Mouse (Mus musculus): ENCODE results near the gene Patz1. TPM values are rescaled to one million over a fixed set of nuclear protein-coding genes. Genes with fewer than 3 reads are reported as not detected.

Gene Patz1
- polyA plus RNA-seq (2012; rRNA removed): 72.3 and 100 TPM in 2 replicates

DNA sequence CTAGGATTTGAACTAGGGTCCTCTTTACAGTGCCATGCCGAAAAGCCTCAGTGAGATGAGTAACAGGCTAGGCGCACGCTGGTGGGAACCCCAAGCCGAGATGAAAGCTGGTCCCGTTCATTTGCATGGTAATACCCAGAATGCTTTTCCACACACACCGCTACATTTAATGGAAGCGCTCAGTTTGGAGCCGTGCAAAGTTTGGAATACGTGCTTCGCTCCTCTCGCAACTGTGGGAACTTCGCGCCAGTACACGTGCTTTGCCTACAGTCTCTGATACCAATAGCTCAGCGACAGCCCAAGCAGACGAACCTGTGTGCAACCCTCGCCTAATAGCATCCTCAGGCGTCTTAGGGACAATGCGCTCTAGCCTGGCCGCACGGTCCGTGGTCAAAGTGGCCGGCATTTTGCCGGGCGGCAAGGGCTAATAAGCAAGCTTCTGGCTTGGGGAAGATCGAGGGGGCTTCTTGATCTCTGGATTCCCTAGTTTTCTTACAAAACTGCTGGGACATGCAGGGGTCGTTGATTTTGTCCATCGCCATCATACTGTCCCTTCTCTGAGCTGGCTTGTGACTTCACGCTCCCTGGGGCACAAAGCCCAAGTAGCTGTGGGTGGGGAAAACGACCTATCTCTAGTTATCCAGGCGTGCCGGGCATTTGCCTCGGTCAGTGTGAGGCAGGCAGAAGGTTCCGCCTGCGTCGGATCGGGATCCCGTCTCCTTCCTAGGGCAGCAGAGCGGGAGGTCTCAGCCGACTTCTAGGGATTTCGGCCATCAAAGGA lies at the start of gene Patz1:
TSS of gene Patz1 (plus strand) at position 354 of the 781 bp plus-strand sequence.

GRCm38 (mm10) chr11:3266079-3266685 lies 22.5 kb upstream of the Patz1 start, which contains the start of gene Drg1:
Gene Drg1 (minus strand): TSS chr11:3266415.

GRCm38 (mm10) chr11:3329891-3330451 lies 41.3 kb downstream of the Patz1 start, which contains the start of gene Pik3ip1:
Gene Pik3ip1 (plus strand): TSS chr11:3330401.

Other genes with a start within 250 kb of the Patz1 start
- 48.1 and 50.1 TPM in 2 replicates for gene Sfi1, start 95.4 kb upstream of the Patz1 start, polyA plus RNA-seq (2012; rRNA removed)
- gene Eif4enif1, start 86.5 kb upstream of the Patz1 start, polyA plus RNA-seq (2012; rRNA removed): 54.5 and 83.5 TPM in 2 replicates
- 24.2 and 29.4 TPM in 2 replicates for gene Drg1, start 22.5 kb upstream of the Patz1 start, polyA plus RNA-seq (2012; rRNA removed)
- gene Pik3ip1, start 41.5 kb downstream of the Patz1 start, polyA plus RNA-seq (2012; rRNA removed): 81.5 and 96.5 TPM in 2 replicates
- 95.3 and 106 TPM in 2 replicates for gene Limk2, start 120.3 kb downstream of the Patz1 start, polyA plus RNA-seq (2012; rRNA removed)
- 36.3 and 45.6 TPM in 2 replicates for gene Rnf185, start 163.5 kb downstream of the Patz1 start, polyA plus RNA-seq (2012; rRNA removed)
- gene Pla2g3, start 199.4 kb downstream of the Patz1 start, polyA plus RNA-seq (2012; rRNA removed): 0.51 and 0.77 TPM in 2 replicates
- 4.5 and 5.7 TPM in 2 replicates for gene Inpp5j, start 215.9 kb downstream of the Patz1 start, polyA plus RNA-seq (2012; rRNA removed)
- 307 and 321 TPM in 2 replicates for gene Selenom, start 225.8 kb downstream of the Patz1 start, polyA plus RNA-seq (2012; rRNA removed)